Mouse (Mus musculus) CH12.LX (cell line): ENCODE results near the gene Dnajc5. TPM values are rescaled to one million over a fixed set of nuclear protein-coding genes. Genes with fewer than 3 reads are reported as not detected.
A peak's percentile ranks its signal among the peaks of the same experiment; 100 is the strongest.
"Not testable (repeated sequence)": the region's sequence is repeated elsewhere in the genome, so short reads cannot be mapped to it uniquely, and the experiment has no call there.

Experiments used
- DNase-seq: peaks from one replicate; pipeline ENCODE4 v3.0.0-alpha.2; 2013; ENCODE audit errors: extremely low read depth
- H3K27ac ChIP-seq: 2 replicates; pipeline ENCODE4 v1.5.1; 2012; ENCODE audit warnings: low read depth, mild to moderate bottlenecking, control low read depth, moderate library complexity; ENCODE audit not compliant: insufficient read depth
- H3K27me3 ChIP-seq: replicated peaks from 2 replicates; pipeline ENCODE3; 2012; ENCODE audit warnings: inconsistent platforms
- H3K36me3 ChIP-seq, 2 experiments: replicated peaks in 1 of 2; 2 replicates each; pipeline versions ENCODE3 to v1.6.1; 2012; ENCODE audit warnings: inconsistent platforms in 1 of 2, low read length in 1 of 2, mild to moderate bottlenecking in 1 of 2, mixed read lengths in 1 of 2, moderate library complexity in 1 of 2; ENCODE audit not compliant: control insufficient read depth in 1 of 2, insufficient read depth in 1 of 2
- H3K4me1 ChIP-seq, 2 experiments: 2 replicates each; pipeline ENCODE4 v1.6.1; 2012; ENCODE audit warnings: inconsistent platforms in 1 of 2, moderate library complexity in 1 of 2; ENCODE audit not compliant: insufficient read depth in 2 of 2, control insufficient read depth in 1 of 2
- H3K4me2 ChIP-seq: 2 replicates; pipeline ENCODE4 v1.6.1; 2012; ENCODE audit warnings: low read depth, mild to moderate bottlenecking, control low read depth; ENCODE audit not compliant: poor library complexity, insufficient read depth, severe bottlenecking
- H3K4me3 ChIP-seq, 3 experiments: fragments of 150-350 bp in 1 of 3; sonication (generic) in 1 of 3; replicated peaks in 1 of 3; 2 replicates each; pipeline versions ENCODE3 to v1.5.1; 2011 to 2012; ENCODE audit warnings: low read depth in 2 of 3, low read length in 2 of 3, mild to moderate bottlenecking in 2 of 3, moderate library complexity in 2 of 3, control low read depth in 1 of 3, improper control_type of control experiment in 1 of 3, inconsistent platforms in 1 of 3, mixed read lengths in 1 of 3; ENCODE audit not compliant: poor library complexity in 1 of 3
- H3K79me2 ChIP-seq: replicated peaks from 2 replicates; pipeline ENCODE4 v1.6.1; 2012; ENCODE audit warnings: mild to moderate bottlenecking, moderate library complexity; ENCODE audit not compliant: control insufficient read depth, poor library complexity, insufficient read depth, severe bottlenecking; ENCODE audit errors: extremely low read depth
- H3K9ac ChIP-seq: 2 replicates; pipeline ENCODE4 v1.6.1; 2012; ENCODE audit warnings: low read depth, mild to moderate bottlenecking, control low read depth, moderate library complexity; ENCODE audit not compliant: insufficient read depth
- H3K9me3 ChIP-seq: replicated peaks from 2 replicates; pipeline ENCODE3; 2012; ENCODE audit warnings: low read length, inconsistent platforms, mixed read lengths
- CHD2 ChIP-seq: IDR thresholded peaks from 2 replicates; pipeline ENCODE4 v1.6.1; 2011; ENCODE audit warnings: low read length, improper control_type of control experiment
- CTCF ChIP-seq, 2 experiments: IDR thresholded peaks in 1 of 2; conservative IDR thresholded peaks in 1 of 2; 2 replicates each; pipeline ENCODE4 v1.5.1; 2011 to 2012; ENCODE audit warnings: low read depth in 2 of 2, low read length in 2 of 2, improper control_type of control experiment in 1 of 2, inconsistent platforms in 1 of 2, mild to moderate bottlenecking in 1 of 2, moderate library complexity in 1 of 2
- EP300 ChIP-seq: IDR thresholded peaks from 2 replicates; pipeline ENCODE4 v1.6.1; 2011; ENCODE audit warnings: low read length, improper control_type of control experiment
- IRF4 ChIP-seq: IDR thresholded peaks from 2 replicates; pipeline ENCODE4 v1.6.1; 2014; ENCODE audit warnings: low read depth, mild to moderate bottlenecking, inconsistent platforms, low read length, improper control_type of control experiment
- MAZ ChIP-seq: IDR thresholded peaks from 2 replicates; pipeline ENCODE4 v1.6.1; 2012; ENCODE audit warnings: low read depth, mild to moderate bottlenecking, inconsistent platforms, low read length, improper control_type of control experiment, moderate library complexity
- MEF2A ChIP-seq: IDR thresholded peaks from 2 replicates; pipeline ENCODE4 v1.6.1; 2014; ENCODE audit warnings: low read depth, mild to moderate bottlenecking, inconsistent platforms, low read length, improper control_type of control experiment, borderline replicate concordance
- PAX5 ChIP-seq: IDR thresholded peaks from 2 replicates; pipeline ENCODE4 v1.6.1; 2012; ENCODE audit warnings: low read length, inconsistent platforms, mixed read lengths
- RAD21 ChIP-seq: IDR thresholded peaks from 2 replicates; pipeline ENCODE4 v1.6.1; 2011; ENCODE audit warnings: low read depth, mild to moderate bottlenecking, low read length, improper control_type of control experiment, moderate library complexity
- SMC3 ChIP-seq: IDR thresholded peaks from 2 replicates; pipeline ENCODE4 v1.6.1; 2011; ENCODE audit warnings: low read depth, low read length, improper control_type of control experiment
- TBP ChIP-seq: conservative IDR thresholded peaks from 2 replicates; pipeline ENCODE4 v1.6.1; 2011; ENCODE audit warnings: low read depth, low read length, improper control_type of control experiment
- TCF12 ChIP-seq: IDR thresholded peaks from 2 replicates; pipeline ENCODE4 v1.6.1; 2014; ENCODE audit warnings: low read depth, mild to moderate bottlenecking, inconsistent platforms, low read length, improper control_type of control experiment
- USF1 ChIP-seq: IDR thresholded peaks from 2 replicates; pipeline ENCODE4 v1.6.1; 2014; ENCODE audit warnings: low read depth, mild to moderate bottlenecking, inconsistent platforms, low read length, improper control_type of control experiment
- ZC3H11A ChIP-seq: IDR thresholded peaks from 2 replicates; pipeline ENCODE4 v1.6.1; 2012; ENCODE audit warnings: low read depth, mild to moderate bottlenecking, inconsistent platforms, low read length, improper control_type of control experiment
- dilution Hi-C: fragments of 300-500 bp; cut with MboI; formaldehyde crosslinking; loops from 2 replicates; pipeline ENCODE4 v1.14.3; 2020; ENCODE audit warnings: low sequenced_read_pairs; ENCODE audit not compliant: extremely low pct_unique_long_range_greater_than_20kb, extremely low pct_ligation_motif_present
- in situ Hi-C: fragments of 300-500 bp; cut with MboI; formaldehyde crosslinking; loops from 3 replicates; pipeline ENCODE4 v1.14.3; 2019; ENCODE audit warnings: low sequenced_read_pairs, low pct_ligation_motif_present, low pct_unique_long_range_greater_than_20kb, mixed read lengths
- polyA plus RNA-seq: library from polyadenylated mRNA; unstranded; fragments of >175 nt; gene quantifications from 2 replicates; pipeline ENCODE4 v1.2.1, GENCODE M21; 2012; ENCODE audit warnings: low read depth; ENCODE audit not compliant: insufficient read length
- total RNA-seq, 2 experiments: library from RNA; depleted of rRNA; stranded (reverse); fragments of 300-350 nt in 1 of 2; fragments of >200 nt in 1 of 2; gene quantifications; 2 replicates each; pipeline ENCODE4 v1.2.3; 2012 to 2014

The Dnajc5 gene
- total and polyA plus RNA-seq, 3 experiments, result 51.1 to 54.6 (median 54.5) TPM

DNA sequence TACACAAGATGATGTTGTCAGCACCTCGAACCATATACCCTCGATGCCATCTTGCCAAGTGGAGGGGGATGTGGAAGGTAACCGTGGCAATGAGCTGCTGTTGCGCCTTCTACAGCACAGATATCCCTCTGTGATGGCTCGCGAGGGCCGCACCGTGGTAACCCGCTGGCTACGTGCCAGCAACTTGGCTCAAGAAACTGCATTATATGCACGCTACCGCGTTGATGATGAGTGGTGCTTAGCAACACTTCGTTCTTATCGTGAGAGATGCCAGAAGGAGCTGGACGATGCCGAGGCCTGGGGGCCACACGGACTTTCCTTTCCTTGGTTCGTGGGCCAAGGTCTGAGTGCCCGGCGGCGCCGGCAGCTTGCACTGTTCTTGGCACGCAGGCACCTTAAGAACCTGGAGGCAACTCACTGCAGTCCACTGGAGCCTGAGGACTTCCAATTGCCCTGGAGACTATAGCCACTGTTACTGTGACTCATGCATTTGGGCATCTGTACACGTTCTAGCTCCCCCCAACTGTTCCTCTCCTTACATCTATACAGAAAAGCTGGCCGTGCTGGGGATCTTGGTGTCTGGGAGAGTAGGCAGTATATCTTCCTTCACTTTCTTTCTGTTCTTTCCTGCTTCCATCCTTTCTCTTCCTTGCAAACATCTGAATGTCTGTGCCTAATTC, 25.9 kb upstream of the Dnajc5 start:
- in situ Hi-C loops (loop anchor here (5.0 to 25.0 kb wide), 2 partner anchors 77 to 307 kb away; partner anchors contain the start of gene Ppdpf), dilution Hi-C loops (no loop called here)
- DNase-seq, result no peak
- Histone ChIP-seq H3K9ac (no peak overlapping the region), H3K4me2 (no peak overlapping the region), H3K79me2 (peaks cover 22% of the 10 kb centered on the region), H3K27me3 (no peaks in the 10 kb centered on the region), H3K4me3 (no peak overlapping the region), H3K27ac (no peak overlapping the region), H3K36me3 (peaks cover 0 to 15% of the 10 kb centered on the region in 2 experiments)
- no peak for TF ChIP-seq MEF2A
- no peak for TF ChIP-seq EP300
- TF ChIP-seq PAX5, result no peak
- TF ChIP-seq, all 38 proteins: peak for 0
- H3K9me3 ChIP-seq, result no peaks in the 10 kb centered on the region
- H3K4me1 ChIP-seq, result peaks cover 14 to 45% of the 10 kb centered on the region in 2 experiments

DNA sequence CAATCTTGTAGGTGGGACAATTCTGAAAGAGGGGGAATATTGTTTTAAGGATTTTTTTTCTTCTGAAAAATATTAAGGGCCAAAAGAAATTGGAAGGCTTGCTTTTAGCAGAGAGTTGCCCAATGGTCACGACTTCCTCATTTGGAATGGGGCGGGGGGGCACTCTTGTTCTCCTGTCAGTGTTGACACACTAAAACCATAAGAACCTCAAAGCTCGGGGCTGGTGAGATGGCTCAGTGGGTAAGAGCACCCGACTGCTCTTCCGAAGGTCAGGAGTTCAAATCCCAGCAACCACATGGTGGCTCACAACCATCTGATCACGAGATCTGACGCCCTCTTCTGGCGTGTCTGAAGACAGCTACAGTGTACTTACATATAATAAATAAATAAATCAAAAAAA, 24.4 kb upstream of the Dnajc5 start:
- H3K27me3 ChIP-seq, dilution Hi-C loops, H3K4me3 ChIP-seq, H3K4me2 ChIP-seq, H3K27ac ChIP-seq, H3K9me3 ChIP-seq, H3K9ac ChIP-seq: not testable (repeated sequence)
- H3K36me3 ChIP-seq, result peaks cover 7 to 29% of the 10 kb centered on the region in 2 experiments
- peak; percentile 81 for TF ChIP-seq TBP
- peaks cover 14 to 51% of the 10 kb centered on the region in 2 experiments for H3K4me1 ChIP-seq
- H3K79me2 ChIP-seq, result peaks cover 34% of the 10 kb centered on the region
- peak; percentile 36 for DNase-seq
- in situ Hi-C loops, result loop anchor here (25.0 kb wide), 1 partner anchor 309 kb away; the partner anchor contains the start of gene Ppdpf

DNA sequence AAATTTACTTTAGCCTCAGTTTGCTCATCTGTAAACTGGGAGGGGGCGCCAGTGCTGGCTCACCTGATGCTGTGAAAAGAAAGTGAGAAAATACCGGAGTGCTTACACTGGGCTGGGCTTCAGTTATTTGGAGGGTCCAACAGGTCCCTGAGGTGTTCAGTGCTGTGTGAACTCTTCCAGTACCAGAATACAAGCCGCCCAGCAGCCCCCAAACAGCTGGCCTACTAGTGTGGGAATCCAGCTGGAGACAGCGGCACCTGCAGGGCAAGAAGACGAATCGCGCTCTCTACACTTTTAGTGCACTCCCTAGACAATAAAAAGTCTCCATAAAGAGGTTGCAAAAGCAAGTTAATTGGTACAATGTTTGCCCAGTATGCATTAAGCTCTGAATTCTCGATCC, 24.0 kb upstream of the Dnajc5 start:
- H3K4me2 ChIP-seq, result peak overlapping the region; percentile 63
- no peaks in the 10 kb centered on the region for H3K9me3 ChIP-seq
- dilution Hi-C loops (no loop called here), in situ Hi-C loops (loop anchor here (25.0 kb wide), 1 partner anchor 309 kb away; the partner anchor contains the start of gene Ppdpf)
- DNase-seq, result peak; percentile 80
- peak overlapping the region; percentile 66 to 97 (median 81) for H3K4me3 ChIP-seq
- peak; percentile 36 for TF ChIP-seq ZC3H11A
- peak; percentile 87 for TF ChIP-seq SMC3
- TF ChIP-seq IRF4, result peak; percentile 53; the same call in 1 of the 2 replicates
- peak; percentile 28 to 83; a peak in 3 of 4 replicates for TF ChIP-seq CTCF (conservative IDR thresholded peaks at IDR 0.05 in 1 of 2, IDR thresholded peaks at IDR 0.05 in 1 of 2; ENCODE audit: low read depth in 2 of 2, low read length in 2 of 2)
- TF ChIP-seq CHD2, result no peak
- TF ChIP-seq USF1, result no peak
- TF ChIP-seq TCF12, result peak; percentile 37; the same call in 1 of the 2 replicates
- 0 out of 2 replicates have a peak, but pooled peaks have one; percentile 61 for TF ChIP-seq MAZ
- TF ChIP-seq RAD21, result peak; percentile 73
- peak overlapping the region; percentile 53 for H3K9ac ChIP-seq
- peaks cover 34% of the 10 kb centered on the region for H3K79me2 ChIP-seq
- H3K4me1 ChIP-seq, result peaks cover 14 to 48% of the 10 kb centered on the region in 2 experiments
- peak overlapping the region; percentile 47; the same call in 1 of the 2 replicates for H3K27ac ChIP-seq
- no peaks in the 10 kb centered on the region for H3K27me3 ChIP-seq
- peaks cover 10 to 33% of the 10 kb centered on the region in 2 experiments for H3K36me3 ChIP-seq
